Mouse (Mus musculus): ENCODE results near the gene Ncoa1.

Ncoa1 gene

GRCm38 (mm10) chr12:4206106-4206505 lies 270.9 kb downstream of the Ncoa1 start:
- DNase-seq: no peak

- DNase-seq: no peak
Observed at GRCm38 (mm10) chr12:4202206-4202605, 274.8 kb downstream of the Ncoa1 start.

GRCm38 (mm10) chr12:4201454-4202200 lies 275.4 kb downstream of the Ncoa1 start:
- DNase-seq: no peak

GRCm38 (mm10) chr12:4199271-4199670 lies 277.7 kb downstream of the Ncoa1 start:
- no peak for DNase-seq

- no peak for DNase-seq
Observed at GRCm38 (mm10) chr12:4198702-4199101, 278.3 kb downstream of the Ncoa1 start.
